Mouse (Mus musculus): ENCODE measurements at regions not wholly inside any gene's neighbourhood (a gene's known extent, or its start where the extent isn't known, plus 50 kb on each side); places are given as distances from the start of the nearest gene placed in this dataset.

GRCm38 (mm10) chr5:46020175-46020574, 162.8 kb upstream of the Lcorl start:
- TF ChIP-seq CTCF (IDR thresholded peaks at IDR 0.05; ENCODE audit: low read depth) (no peak), EP300 (optimal IDR thresholded peaks at IDR 0.05) (no peak)
